Mouse (Mus musculus) ES-Bruce4 (cell line): Measurements from ENCODE around the gene Ccr1. TPM values are rescaled to one million over a fixed set of nuclear protein-coding genes. Genes with fewer than 3 reads are reported as not detected.

Source experiments
- H3K27ac ChIP-seq: 2 replicates; pipeline ENCODE4 v1.5.1; 2012; ENCODE audit warnings: low read length, inconsistent platforms; ENCODE audit not compliant: insufficient read depth
- H3K27me3 ChIP-seq: 2 replicates; pipeline ENCODE4 v1.6.1; 2012; ENCODE audit warnings: mild to moderate bottlenecking, low read length, inconsistent platforms; ENCODE audit not compliant: control insufficient read depth, poor library complexity, insufficient read depth, severe bottlenecking
- H3K36me3 ChIP-seq: 2 replicates; pipeline ENCODE4 v1.6.1; 2012; ENCODE audit warnings: inconsistent platforms, mild to moderate bottlenecking, low read length, moderate library complexity; ENCODE audit not compliant: control insufficient read depth, poor library complexity, insufficient read depth, severe bottlenecking
- H3K4me1 ChIP-seq: one replicate; pipeline ENCODE4 v1.8.1; 2011; ENCODE audit warnings: low read length; ENCODE audit not compliant: control insufficient read depth, insufficient read depth
- H3K4me3 ChIP-seq: 2 replicates; pipeline ENCODE4 v1.5.1; 2011; ENCODE audit warnings: low read depth, mild to moderate bottlenecking, low read length
- H3K9ac ChIP-seq: 2 replicates; pipeline ENCODE4 v1.6.1; 2012; ENCODE audit warnings: low read depth, mild to moderate bottlenecking, inconsistent platforms; ENCODE audit not compliant: poor library complexity, severe bottlenecking
- H3K9me3 ChIP-seq: replicated peaks from 2 replicates; pipeline ENCODE4 v1.6.1; 2012; ENCODE audit warnings: mild to moderate bottlenecking, low read length, inconsistent platforms; ENCODE audit not compliant: control insufficient read depth, poor library complexity, insufficient read depth, severe bottlenecking
- CTCF ChIP-seq: IDR thresholded peaks from one replicate; pipeline ENCODE4 v1.8.1; 2011; ENCODE audit warnings: low read depth, low read length
- EP300 ChIP-seq: IDR thresholded peaks from 2 replicates; pipeline ENCODE4 v1.6.1; 2011; ENCODE audit warnings: low read depth, low read length; ENCODE audit not compliant: insufficient read depth
- POLR2A ChIP-seq: IDR thresholded peaks from one replicate; pipeline ENCODE4 v1.8.1; 2011; ENCODE audit warnings: low read length; ENCODE audit not compliant: insufficient read depth
- polyA plus RNA-seq: library from polyadenylated mRNA; stranded (reverse); fragments of >200 nt; gene quantifications from 2 replicates; pipeline ENCODE4 v1.2.4, GENCODE M21; 2011; ENCODE audit warnings: low read depth; ENCODE audit not compliant: missing spikeins, insufficient read depth, insufficient read length

Gene Ccr1
- polyA plus RNA-seq, 1 experiment, result not detected

- Histone ChIP-seq H3K36me3 (no peaks in the 10 kb centered on the region), H3K27me3 (no peaks in the 10 kb centered on the region)
- TF ChIP-seq POLR2A, result no peak
- TF ChIP-seq CTCF, result no peak
- no peak for TF ChIP-seq EP300
Measured at GRCm38 (mm10) chr9:123937989-123938388, 30.5 kb downstream of the Ccr1 start.

DNA sequence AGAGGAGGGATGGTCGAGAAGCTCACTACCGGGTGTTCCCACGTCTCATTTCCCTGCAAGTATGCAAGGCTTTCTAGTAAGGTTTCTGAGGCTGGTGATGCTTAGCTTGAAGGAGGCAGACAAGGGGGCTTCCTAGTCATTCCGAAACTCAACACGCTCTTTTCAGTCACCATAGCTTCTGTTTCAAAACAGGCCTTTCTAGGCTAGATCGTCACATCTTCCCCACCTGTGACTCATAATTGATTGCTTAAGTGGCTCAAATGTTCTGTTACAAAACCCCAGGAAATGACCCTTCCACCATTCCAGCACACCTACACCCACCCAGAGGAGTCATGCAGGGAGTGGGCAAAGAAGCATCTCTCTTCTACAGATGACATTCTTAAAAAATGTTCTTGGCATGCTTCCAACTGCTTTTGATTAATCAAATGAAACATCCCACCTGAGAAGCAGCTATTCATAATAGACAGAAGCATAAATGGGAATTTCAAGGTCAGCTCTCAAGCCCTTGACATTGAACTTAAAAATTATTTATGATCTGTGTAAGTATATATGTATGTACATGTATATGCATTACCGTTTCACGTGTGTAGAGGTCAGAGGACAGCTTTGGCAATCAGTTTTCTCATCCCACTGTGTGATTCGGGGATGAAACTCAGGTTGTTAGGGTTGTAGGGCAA, 31.8 kb downstream of the Ccr1 start:
- H3K27ac ChIP-seq, result no peak overlapping the region
- H3K36me3 ChIP-seq, result no peaks in the 10 kb centered on the region
- no peaks in the 10 kb centered on the region for H3K4me1 ChIP-seq
- H3K4me3 ChIP-seq, result no peak overlapping the region
- H3K9ac ChIP-seq, result no peak overlapping the region
- no peaks in the 10 kb centered on the region for H3K9me3 ChIP-seq
- H3K27me3 ChIP-seq, result no peaks in the 10 kb centered on the region; the same call in 1 of the 2 replicates
- TF ChIP-seq EP300, result no peak
- no peak for TF ChIP-seq CTCF
- no peak for TF ChIP-seq POLR2A

More at GRCm38 (mm10) chr9:123937989-123938388, 30.5 kb downstream of the Ccr1 start:
- Histone ChIP-seq H3K4me3 (no peak overlapping the region), H3K4me1 (no peaks in the 10 kb centered on the region), H3K9ac (no peak overlapping the region), H3K27ac (no peak overlapping the region), H3K9me3 (no peaks in the 10 kb centered on the region)

GRCm38 (mm10) chr9:123935776-123936175, 32.7 kb downstream of the Ccr1 start:
- Histone ChIP-seq H3K27ac (no peak overlapping the region), H3K4me1 (no peaks in the 10 kb centered on the region), H3K9me3 (no peaks in the 10 kb centered on the region), H3K27me3 (no peaks in the 10 kb centered on the region; the same call in 1 of the 2 replicates), H3K36me3 (no peaks in the 10 kb centered on the region), H3K9ac (no peak overlapping the region), H3K4me3 (no peak overlapping the region)
- TF ChIP-seq EP300, result no peak
- TF ChIP-seq CTCF, result no peak

GRCm38 (mm10) chr9:123935346-123935745, 33.1 kb downstream of the Ccr1 start:
- H3K4me3 ChIP-seq, result no peak overlapping the region
- H3K9ac ChIP-seq, result no peak overlapping the region
- no peaks in the 10 kb centered on the region; the same call in 1 of the 2 replicates for H3K27me3 ChIP-seq
- TF ChIP-seq EP300 (no peak), POLR2A (no peak), CTCF (no peak)
- no peaks in the 10 kb centered on the region for H3K36me3 ChIP-seq
- no peaks in the 10 kb centered on the region for H3K4me1 ChIP-seq
- no peaks in the 10 kb centered on the region for H3K9me3 ChIP-seq
- H3K27ac ChIP-seq, result no peak overlapping the region

DNA sequence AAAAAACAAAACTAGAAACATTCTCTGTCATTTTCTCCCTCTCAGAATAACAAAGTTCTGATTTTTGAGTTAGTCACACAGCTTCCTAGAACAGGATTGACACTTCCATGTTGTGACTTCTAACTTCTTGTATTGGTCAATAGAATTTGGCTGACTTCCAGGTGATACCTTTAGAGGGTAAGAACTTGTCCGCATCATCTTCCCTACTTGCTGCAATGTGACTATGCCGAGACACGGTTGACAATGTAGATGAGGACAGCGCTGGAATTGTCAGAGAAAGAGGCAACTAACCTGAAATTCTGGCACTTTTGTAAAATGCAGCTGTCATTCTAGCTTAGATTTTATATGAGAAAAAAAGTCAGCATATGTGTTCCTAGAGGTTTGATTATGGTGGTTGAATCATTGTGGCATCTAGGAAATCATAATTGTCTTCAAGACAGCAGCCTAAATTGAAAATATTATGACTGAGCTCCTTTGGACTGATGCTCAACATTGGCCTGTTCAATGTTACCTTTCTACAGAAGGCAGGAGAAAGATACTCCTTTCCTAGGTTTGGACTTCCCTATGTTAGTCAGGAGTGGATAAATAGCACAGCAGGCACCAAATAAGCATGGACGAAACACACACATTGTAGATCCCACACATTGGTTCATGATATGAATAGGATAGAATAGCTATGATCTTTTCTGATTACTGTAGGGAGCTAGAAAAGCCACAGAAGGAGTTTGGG, 34.6 kb downstream of the Ccr1 start:
- H3K9me3 ChIP-seq, result no peaks in the 10 kb centered on the region
- H3K36me3 ChIP-seq, result no peaks in the 10 kb centered on the region
- H3K27me3 ChIP-seq, result no peaks in the 10 kb centered on the region; the same call in 1 of the 2 replicates
- TF ChIP-seq POLR2A (no peak), CTCF (no peak), EP300 (no peak)
- no peak overlapping the region for H3K9ac ChIP-seq
- H3K4me3 ChIP-seq, result no peak overlapping the region
- no peak overlapping the region for H3K27ac ChIP-seq
- H3K4me1 ChIP-seq, result no peaks in the 10 kb centered on the region

- Histone ChIP-seq H3K4me1 (peaks cover under 1% of the 10 kb centered on the region), H3K36me3 (no peaks in the 10 kb centered on the region), H3K9ac (no peak overlapping the region), H3K4me3 (no peak overlapping the region), H3K9me3 (no peaks in the 10 kb centered on the region), H3K27me3 (no peaks in the 10 kb centered on the region; the same call in 1 of the 2 replicates), H3K27ac (no peak overlapping the region)
- no peak for TF ChIP-seq POLR2A
- TF ChIP-seq EP300, result no peak
- TF ChIP-seq CTCF, result no peak
Measured at GRCm38 (mm10) chr9:123932911-123933675, 35.4 kb downstream of the Ccr1 start.
